Mouse (Mus musculus) MEL (cell line): Measurements from ENCODE around the gene Ldlrap1. TPM values are rescaled to one million over a fixed set of nuclear protein-coding genes. Genes with fewer than 3 reads are reported as not detected.
A peak's percentile ranks its signal among the peaks of the same experiment; 100 is the strongest.

Experiments used
- DNase-seq: peaks from one replicate; pipeline ENCODE4 v3.0.0; 2011; ENCODE audit warnings: low read depth, low spot score
- H3K27ac ChIP-seq: 2 replicates; pipeline ENCODE4 v1.5.1; 2012; ENCODE audit warnings: low read depth, mild to moderate bottlenecking, control low read depth, low read length, moderate library complexity; ENCODE audit not compliant: control insufficient read depth
- H3K27me3 ChIP-seq, 2 experiments: fragments of 150-350 bp in 1 of 2; sonication (generic) in 1 of 2; 2 replicates each; pipeline ENCODE4 v1.6.1; 2012; ENCODE audit warnings: low read length in 2 of 2, mild to moderate bottlenecking in 2 of 2, improper control_type of control experiment in 1 of 2, moderate library complexity in 1 of 2; ENCODE audit not compliant: insufficient read depth in 2 of 2, control insufficient read depth in 1 of 2
- H3K36me3 ChIP-seq, 2 experiments: 2 replicates each; pipeline ENCODE4 v1.6.1; 2012 to 2014; ENCODE audit warnings: low read length in 2 of 2, improper control_type of control experiment in 1 of 2, inconsistent platforms in 1 of 2, mild to moderate bottlenecking in 1 of 2; ENCODE audit not compliant: insufficient read depth in 2 of 2, control insufficient read depth in 1 of 2
- H3K4me1 ChIP-seq, 2 experiments: fragments of 150-350 bp in 1 of 2; sonication (generic) in 1 of 2; 2 replicates each; pipeline ENCODE4 v1.6.1; 2012; ENCODE audit warnings: low read length in 2 of 2, improper control_type of control experiment in 1 of 2, mild to moderate bottlenecking in 1 of 2; ENCODE audit not compliant: insufficient read depth in 2 of 2, control insufficient read depth in 1 of 2
- H3K4me3 ChIP-seq, 2 experiments: fragments of 150-350 bp in 1 of 2; sonication (generic) in 1 of 2; 2 replicates each; pipeline ENCODE4 v1.5.1; 2012; ENCODE audit warnings: low read depth in 2 of 2, low read length in 2 of 2, mild to moderate bottlenecking in 2 of 2, moderate library complexity in 2 of 2, control low read depth in 1 of 2, improper control_type of control experiment in 1 of 2; ENCODE audit not compliant: control insufficient read depth in 1 of 2, insufficient read depth in 1 of 2
- H3K79me2 ChIP-seq: 2 replicates; pipeline ENCODE4 v1.6.1; 2012; ENCODE audit warnings: mild to moderate bottlenecking, low read length, moderate library complexity; ENCODE audit not compliant: control insufficient read depth, poor library complexity, insufficient read depth
- H3K9ac ChIP-seq: 2 replicates; pipeline ENCODE4 v1.6.1; 2012; ENCODE audit warnings: low read depth, mild to moderate bottlenecking, control low read depth, low read length, moderate library complexity; ENCODE audit not compliant: control insufficient read depth, poor library complexity, severe bottlenecking
- H3K9me3 ChIP-seq: fragments of 150-350 bp; sonication (generic); replicated peaks from 2 replicates; pipeline ENCODE4 v1.6.1; 2012; ENCODE audit warnings: mild to moderate bottlenecking, low read length, improper control_type of control experiment, moderate library complexity; ENCODE audit not compliant: insufficient read depth
- BHLHE40 ChIP-seq: IDR thresholded peaks from 2 replicates; pipeline ENCODE4 v1.6.1; 2012; ENCODE audit warnings: low read depth, mild to moderate bottlenecking, inconsistent platforms, low read length, improper control_type of control experiment, borderline replicate concordance
- CTCF ChIP-seq, 3 experiments: IDR thresholded peaks in 2 of 3; conservative IDR thresholded peaks in 1 of 3; 2 replicates each; pipeline ENCODE4 v1.5.1; 2011 to 2012; ENCODE audit warnings: low read length in 3 of 3, low read depth in 2 of 3, mild to moderate bottlenecking in 2 of 3, improper control_type of control experiment in 1 of 3, inconsistent platforms in 1 of 3, mixed read lengths in 1 of 3, moderate library complexity in 1 of 3; ENCODE audit not compliant: control insufficient read depth in 1 of 3, insufficient read depth in 1 of 3, poor library complexity in 1 of 3, severe bottlenecking in 1 of 3
- ELF1 ChIP-seq: IDR thresholded peaks from 2 replicates; pipeline ENCODE4 v1.6.1; 2014; ENCODE audit warnings: low read depth, mild to moderate bottlenecking, inconsistent platforms, low read length, improper control_type of control experiment, moderate library complexity
- EP300 ChIP-seq, 2 experiments: IDR thresholded peaks; 2 replicates each; pipeline ENCODE4 v1.6.1; 2011; ENCODE audit warnings: improper control_type of control experiment in 2 of 2, low read length in 2 of 2, low read depth in 1 of 2, mild to moderate bottlenecking in 1 of 2
- ETS1 ChIP-seq: IDR thresholded peaks from 2 replicates; pipeline ENCODE4 v1.6.1; 2012; ENCODE audit warnings: low read depth, mild to moderate bottlenecking, inconsistent platforms, low read length, improper control_type of control experiment, moderate library complexity
- GABPA ChIP-seq: IDR thresholded peaks from 2 replicates; pipeline ENCODE4 v1.6.1; 2012; ENCODE audit warnings: low read depth, mild to moderate bottlenecking, inconsistent platforms, low read length, improper control_type of control experiment, moderate library complexity
- HCFC1 ChIP-seq: IDR thresholded peaks from 2 replicates; pipeline ENCODE4 v1.6.1; 2012; ENCODE audit warnings: low read depth, mild to moderate bottlenecking, inconsistent platforms, low read length, improper control_type of control experiment, moderate library complexity
- JUND ChIP-seq: IDR thresholded peaks from 2 replicates; pipeline ENCODE4 v1.6.1; 2011; ENCODE audit warnings: low read depth, mild to moderate bottlenecking, improper control_type of control experiment, low read length
- KAT2A ChIP-seq: conservative IDR thresholded peaks from 2 replicates; pipeline ENCODE4 v1.6.1; 2012; ENCODE audit warnings: low read depth, low read length, improper control_type of control experiment, inconsistent platforms
- MEF2A ChIP-seq: IDR thresholded peaks from 2 replicates; pipeline ENCODE4 v1.6.1; 2014; ENCODE audit warnings: low read depth, mild to moderate bottlenecking, inconsistent platforms, low read length, improper control_type of control experiment; ENCODE audit not compliant: poor library complexity, insufficient replicate concordance, severe bottlenecking; ENCODE audit errors: extremely low read depth
- NELFE ChIP-seq: IDR thresholded peaks from 2 replicates; pipeline ENCODE4 v1.6.1; 2011; ENCODE audit warnings: low read depth, low read length, improper control_type of control experiment
- RAD21 ChIP-seq: IDR thresholded peaks from 2 replicates; pipeline ENCODE4 v1.6.1; 2011; ENCODE audit warnings: mild to moderate bottlenecking, low read depth, low read length, improper control_type of control experiment
- RCOR1 ChIP-seq: IDR thresholded peaks from 2 replicates; pipeline ENCODE4 v1.6.1; 2012; ENCODE audit warnings: low read depth, mild to moderate bottlenecking, inconsistent platforms, low read length, improper control_type of control experiment
- SIN3A ChIP-seq: IDR thresholded peaks from 2 replicates; pipeline ENCODE4 v1.6.1; 2012; ENCODE audit warnings: low read length, improper control_type of control experiment, inconsistent platforms
- SMC3 ChIP-seq: IDR thresholded peaks from 2 replicates; pipeline ENCODE4 v1.6.1; 2011; ENCODE audit warnings: low read depth, low read length, improper control_type of control experiment
- TAL1 ChIP-seq: IDR thresholded peaks from 2 replicates; pipeline ENCODE4 v1.6.1; 2012; ENCODE audit warnings: mild to moderate bottlenecking, inconsistent platforms, low read length, moderate library complexity, mixed read lengths
- TBP ChIP-seq: IDR thresholded peaks from 2 replicates; pipeline ENCODE4 v1.8.0; 2011; ENCODE audit warnings: low read depth, low read length, improper control_type of control experiment
- TCF12 ChIP-seq: IDR thresholded peaks from 2 replicates; pipeline ENCODE4 v1.6.1; 2014; ENCODE audit warnings: low read depth, mild to moderate bottlenecking, inconsistent platforms, low read length, improper control_type of control experiment, moderate library complexity
- USF2 ChIP-seq, 2 experiments: IDR thresholded peaks; 2 replicates each; pipeline ENCODE4 v1.6.1; 2011 to 2012; ENCODE audit warnings: improper control_type of control experiment in 2 of 2, low read length in 2 of 2, borderline replicate concordance in 1 of 2, inconsistent platforms in 1 of 2, low read depth in 1 of 2, mild to moderate bottlenecking in 1 of 2; ENCODE audit not compliant: insufficient read depth in 1 of 2
- ZC3H11A ChIP-seq: IDR thresholded peaks from 2 replicates; pipeline ENCODE4 v1.6.1; 2012; ENCODE audit warnings: low read depth, mild to moderate bottlenecking, inconsistent platforms, low read length, improper control_type of control experiment
- ZKSCAN1 ChIP-seq: IDR thresholded peaks from 2 replicates; pipeline ENCODE4 v1.6.1; 2012; ENCODE audit warnings: low read depth, mild to moderate bottlenecking, inconsistent platforms, low read length, improper control_type of control experiment, moderate library complexity
- polyA plus RNA-seq, 2 experiments: library from polyadenylated mRNA; stranded (reverse) in 1 of 2; unstranded in 1 of 2; fragments of >175 nt in 1 of 2; fragments of >200 nt in 1 of 2; gene quantifications; 2 replicates each; pipeline versions ENCODE4 v1.2.1 to v1.2.4; 2012; ENCODE audit warnings: low replicate concordance in 2 of 2, low read depth in 1 of 2; ENCODE audit not compliant: insufficient read length in 2 of 2, insufficient read depth in 1 of 2, missing spikeins in 1 of 2
- total RNA-seq: library from RNA; depleted of rRNA; stranded (reverse); fragments of 300-350 nt; gene quantifications from 2 replicates; pipeline ENCODE4 v1.2.3, GENCODE M21; 2012

The Ldlrap1 gene
- total and polyA plus RNA-seq, 3 experiments: 23.7 to 24.8 TPM; not detected in 1

DNA sequence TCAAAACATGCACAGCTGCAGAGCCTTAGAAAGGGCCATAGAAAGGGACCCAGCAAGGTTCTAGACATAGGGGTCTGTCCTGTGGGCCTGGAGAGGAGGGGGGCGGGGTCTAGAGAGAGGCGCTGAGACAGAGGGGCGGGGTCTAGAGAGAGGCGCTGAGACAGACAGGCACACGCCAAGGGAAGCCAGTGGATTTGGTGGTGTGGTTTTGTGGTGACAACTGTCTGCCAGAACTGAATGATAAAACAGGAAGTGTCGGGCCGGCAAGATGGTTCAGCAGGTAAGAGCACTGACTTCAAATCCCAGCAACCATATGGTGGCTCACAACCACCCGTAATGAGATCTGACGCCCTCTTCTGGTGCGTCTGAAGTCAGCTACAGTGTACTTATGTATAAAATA, 19.1 kb upstream of the Ldlrap1 start:
- H3K79me2 ChIP-seq: no peaks in the 10 kb centered on the region
- H3K9me3 ChIP-seq: no peaks in the 10 kb centered on the region
- H3K4me3 ChIP-seq: no peak overlapping the region
- peak; percentile 68 for TF ChIP-seq HCFC1
- peak; percentile 52; the same call in 1 of the 2 replicates for TF ChIP-seq BHLHE40
- TF ChIP-seq ELF1: peak; percentile 62
- TF ChIP-seq GABPA: no peak
- peak; percentile 43; the same call in 1 of the 2 replicates for TF ChIP-seq SIN3A
- peak; percentile 29 for TF ChIP-seq SMC3
- peak; percentile 64; the same call in 1 of the 2 replicates for TF ChIP-seq TCF12
- peak in 2 of 3 experiments; percentile 2 to 35; a peak in 3 of 6 replicates for TF ChIP-seq CTCF (IDR thresholded peaks at IDR 0.05 in 2 of 3, conservative IDR thresholded peaks at IDR 0.05 in 1 of 3; ENCODE audit: control insufficient read depth in 1 of 3, insufficient read depth in 1 of 3, low read depth in 2 of 3, low read length in 3 of 3, poor library complexity in 1 of 3, severe bottlenecking in 1 of 3)
- no peak for TF ChIP-seq TBP
- TF ChIP-seq ETS1: peak; percentile 68
- TF ChIP-seq RCOR1: peak; percentile 93
- TF ChIP-seq TAL1: peak; percentile 63
- TF ChIP-seq MEF2A: no peak
- no peak for TF ChIP-seq ZKSCAN1
- TF ChIP-seq EP300 (IDR thresholded peaks at IDR 0.05; ENCODE audit: low read depth in 1 of 2, low read length in 2 of 2): peak in 1 of 2 experiments; percentile 61; a peak in 2 of 4 replicates
- H3K9ac ChIP-seq: no peak overlapping the region
- H3K27me3 ChIP-seq: no peaks in the 10 kb centered on the region
- H3K4me1 ChIP-seq: 0 out of 4 replicates have a peak, but pooled peaks cover 0 to 5% of the 10 kb centered on the region in 2 experiments
- peaks cover 0 to 2% of the 10 kb centered on the region in 2 experiments; a peak in 2 of 4 replicates for H3K36me3 ChIP-seq
- no peak overlapping the region for H3K27ac ChIP-seq
- DNase-seq: peak; percentile 94

GRCm38 (mm10) chr4:134784701-134785100, 16.9 kb upstream of the Ldlrap1 start:
- H3K9ac ChIP-seq: no peak overlapping the region
- H3K4me1 ChIP-seq: 0 out of 4 replicates have a peak, but pooled peaks cover 0 to 5% of the 10 kb centered on the region in 2 experiments
- H3K36me3 ChIP-seq: peaks cover 0 to 2% of the 10 kb centered on the region in 2 experiments; a peak in 2 of 4 replicates
- H3K4me3 ChIP-seq: no peak overlapping the region
- H3K27me3 ChIP-seq: no peaks in the 10 kb centered on the region
- DNase-seq: peak; percentile 83
- no peak overlapping the region for H3K27ac ChIP-seq
- no peaks in the 10 kb centered on the region for H3K79me2 ChIP-seq
- TF ChIP-seq SMC3 (peak; percentile 44), CTCF (IDR thresholded peaks at IDR 0.05 in 2 of 3, conservative IDR thresholded peaks at IDR 0.05 in 1 of 3; ENCODE audit: control insufficient read depth in 1 of 3, insufficient read depth in 1 of 3, low read depth in 2 of 3, low read length in 3 of 3, poor library complexity in 1 of 3, severe bottlenecking in 1 of 3) (peak; percentile 57 to 73 (median 69)), ZC3H11A (peak; percentile 27; the same call in 1 of the 2 replicates), RAD21 (peak; percentile 52), NELFE (no peak), USF2 (IDR thresholded peaks at IDR 0.05; ENCODE audit: borderline replicate concordance in 1 of 2, insufficient read depth in 1 of 2, low read depth in 1 of 2, low read length in 2 of 2) (no peak), SIN3A (no peak), ZKSCAN1 (no peak), ELF1 (no peak), KAT2A (no peak), JUND (no peak)
- no peaks in the 10 kb centered on the region for H3K9me3 ChIP-seq
